Mouse (Mus musculus) ES-E14 (cell line): ENCODE data around the gene Thtpa. TPM values are rescaled to one million over a fixed set of nuclear protein-coding genes. Genes with fewer than 3 reads are reported as not detected.

ENCODE experiments used
- DNase-seq: peaks from one replicate; pipeline ENCODE4 v3.0.0-alpha.2; 2013; ENCODE audit warnings: low read depth, low spot score
- H3K27ac ChIP-seq: 2 replicates; pipeline ENCODE4 v1.5.1; 2012; ENCODE audit warnings: low read depth, mild to moderate bottlenecking, low read length, moderate library complexity, mixed read lengths; ENCODE audit not compliant: poor library complexity, insufficient read depth, severe bottlenecking
- H3K36me3 ChIP-seq: 2 replicates; pipeline ENCODE4 v1.6.1; 2012; ENCODE audit warnings: mild to moderate bottlenecking, low read length, moderate library complexity, mixed read lengths; ENCODE audit not compliant: control insufficient read depth, poor library complexity, insufficient read depth, severe bottlenecking
- H3K4me1 ChIP-seq, 2 experiments: fragments of 150-350 bp in 1 of 2; sonication (generic) in 1 of 2; 2 replicates each; pipeline ENCODE4 v1.6.1; 2012; ENCODE audit warnings: low read length in 2 of 2, mild to moderate bottlenecking in 1 of 2, mixed read lengths in 1 of 2; ENCODE audit not compliant: control insufficient read depth in 2 of 2, insufficient read depth in 2 of 2, poor library complexity in 1 of 2
- H3K4me3 ChIP-seq, 2 experiments: fragments of 150-350 bp in 1 of 2; sonication (generic) in 1 of 2; 2 replicates each; pipeline ENCODE4 v1.5.1; 2012; ENCODE audit warnings: low read length in 2 of 2, low read depth in 1 of 2, mild to moderate bottlenecking in 1 of 2, mixed read lengths in 1 of 2; ENCODE audit not compliant: insufficient read depth in 1 of 2, poor library complexity in 1 of 2, severe bottlenecking in 1 of 2
- H3K9ac ChIP-seq: 2 replicates; pipeline ENCODE4 v1.6.1; 2012; ENCODE audit warnings: low read depth, mild to moderate bottlenecking, low read length, mixed read lengths; ENCODE audit not compliant: poor library complexity, insufficient read depth, severe bottlenecking
- H3K9me3 ChIP-seq: fragments of 150-350 bp; sonication (generic); 2 replicates; pipeline ENCODE4 v1.6.1; 2012; ENCODE audit warnings: low read depth, mild to moderate bottlenecking, low read length; ENCODE audit not compliant: control insufficient read depth, insufficient read depth
- CHD2 ChIP-seq: IDR thresholded peaks from 2 replicates; pipeline ENCODE4 v1.6.1; 2014; ENCODE audit warnings: mild to moderate bottlenecking, low read depth, low read length, inconsistent platforms
- HCFC1 ChIP-seq: IDR thresholded peaks from 2 replicates; pipeline ENCODE4 v1.6.1; 2012; ENCODE audit warnings: low read length, inconsistent platforms, borderline replicate concordance; ENCODE audit not compliant: insufficient read depth
- MAFK ChIP-seq: IDR thresholded peaks from 2 replicates; pipeline ENCODE4 v1.6.1; 2014; ENCODE audit warnings: mild to moderate bottlenecking, low read depth, low read length, inconsistent platforms; ENCODE audit not compliant: insufficient read depth
- ZC3H11A ChIP-seq: IDR thresholded peaks from 2 replicates; pipeline ENCODE4 v1.6.1; 2012; ENCODE audit warnings: low read depth, mild to moderate bottlenecking, inconsistent platforms, low read length, borderline replicate concordance
- ZNF384 ChIP-seq: IDR thresholded peaks from 2 replicates; pipeline ENCODE4 v1.6.1; 2012; ENCODE audit warnings: low read depth, low read length, inconsistent platforms
- in situ Hi-C, 2 experiments: fragments of 600-800 bp; cut with MboI; formaldehyde crosslinking; loops; one replicate each; pipeline ENCODE4 v1.15.1; 2025; ENCODE audit warnings: low sequenced_read_pairs in 2 of 2, inconsistent platforms in 1 of 2; ENCODE audit not compliant: unreplicated experiment in 2 of 2
- total RNA-seq: library from RNA; depleted of rRNA; stranded (reverse); fragments of 300-350 nt; gene quantifications from 2 replicates; pipeline ENCODE4 v1.2.3, GENCODE M21; 2012

Thtpa gene
- total RNA-seq, 1 experiment: 7.9 TPM

DNA sequence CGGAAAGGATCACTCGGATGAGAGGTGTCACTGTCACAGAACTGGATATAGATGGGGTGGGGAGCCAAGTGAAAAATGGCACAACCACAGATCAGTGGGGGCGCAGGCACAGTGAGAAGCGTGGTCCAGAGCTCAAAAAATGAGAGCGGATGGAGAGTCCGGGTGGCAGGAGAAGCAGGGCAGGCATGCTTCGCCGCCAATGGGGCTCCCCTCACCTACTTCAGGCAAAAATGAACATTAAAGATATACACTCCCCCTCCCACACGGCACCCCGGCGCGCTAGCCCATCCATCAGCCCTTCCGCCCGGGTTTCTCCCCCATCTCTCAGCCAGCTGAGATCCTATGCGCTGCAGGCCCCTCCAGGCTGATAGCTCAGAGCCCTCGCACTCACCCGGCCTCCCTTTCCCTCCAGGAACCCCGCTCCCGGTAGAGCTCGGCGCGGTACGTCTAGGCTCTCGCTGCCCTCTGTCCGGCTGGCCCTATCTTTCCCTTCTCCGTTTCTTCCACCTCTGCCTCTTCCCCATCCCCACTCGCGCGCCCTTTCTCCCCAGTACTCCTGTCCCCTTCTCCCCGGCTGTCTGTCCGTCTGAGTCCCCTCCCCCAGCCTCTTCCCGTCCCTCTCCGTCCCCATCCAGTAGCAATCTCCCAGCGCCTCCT, 3.2 kb upstream of the Thtpa start:
- H3K4me1 ChIP-seq: peaks cover 4 to 28% of the 10 kb centered on the region in 2 experiments
- no peaks in the 10 kb centered on the region for H3K36me3 ChIP-seq
- in situ Hi-C loops: no loop called here
- peak overlapping the region; percentile 92 for H3K9ac ChIP-seq
- TF ChIP-seq MAFK (no peak), CHD2 (no peak), ZNF384 (no peak), HCFC1 (no peak), ZC3H11A (no peak)
- H3K27ac ChIP-seq: peak overlapping the region; percentile 65
- no peak for DNase-seq
- H3K9me3 ChIP-seq: no peaks in the 10 kb centered on the region
- H3K4me3 ChIP-seq: peak overlapping the region; percentile 80 to 94

DNA sequence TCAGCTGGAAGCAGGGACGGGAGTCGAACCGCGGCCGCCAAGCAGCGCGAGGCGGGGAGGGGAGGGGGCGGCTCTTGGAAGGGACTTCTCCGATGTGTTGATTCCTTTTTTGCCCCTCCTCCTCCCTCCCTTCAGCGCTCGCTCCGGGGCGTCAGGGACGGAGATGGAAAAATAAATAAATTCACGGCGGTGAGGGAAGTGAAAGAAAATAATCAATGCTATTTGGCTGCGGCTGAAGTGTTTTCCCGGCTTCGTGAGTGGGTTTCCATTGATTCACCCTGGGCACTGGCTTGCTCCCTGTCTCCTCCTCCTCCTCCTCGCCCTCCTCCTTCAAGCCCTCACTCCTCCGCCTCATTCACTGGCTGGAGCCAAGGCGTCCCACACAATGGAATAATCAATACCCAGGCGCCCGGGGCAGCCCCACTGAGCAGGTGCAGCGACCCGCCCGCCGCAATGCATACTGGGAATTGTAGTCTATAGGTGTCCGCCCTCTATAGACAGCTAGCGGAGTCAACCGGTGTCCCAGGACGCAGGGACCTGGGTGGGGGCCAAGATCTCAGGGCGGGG, 2.5 kb upstream of the Thtpa start, which contains the start of gene Zfhx2:
Gene Zfhx2 (minus strand): TSS at position 314 of the 567 bp plus-strand sequence.
- in situ Hi-C loops: no loop called here
- peak; percentile 97 for DNase-seq
- TF ChIP-seq CHD2 (no peak), HCFC1 (peak; percentile 91), ZNF384 (no peak), ZC3H11A (no peak)
- H3K9ac ChIP-seq: peak within 1 kb of the TSS; percentile 92
- peak within 1 kb of the TSS; percentile 80 to 94 for H3K4me3 ChIP-seq
- peaks cover 5 to 25% of the 10 kb centered on the region in 2 experiments for H3K4me1 ChIP-seq
- no peaks in the 10 kb centered on the region for H3K36me3 ChIP-seq
- no peaks in the 10 kb centered on the region for H3K9me3 ChIP-seq
- peak within 1 kb of the TSS; percentile 65 for H3K27ac ChIP-seq

DNA sequence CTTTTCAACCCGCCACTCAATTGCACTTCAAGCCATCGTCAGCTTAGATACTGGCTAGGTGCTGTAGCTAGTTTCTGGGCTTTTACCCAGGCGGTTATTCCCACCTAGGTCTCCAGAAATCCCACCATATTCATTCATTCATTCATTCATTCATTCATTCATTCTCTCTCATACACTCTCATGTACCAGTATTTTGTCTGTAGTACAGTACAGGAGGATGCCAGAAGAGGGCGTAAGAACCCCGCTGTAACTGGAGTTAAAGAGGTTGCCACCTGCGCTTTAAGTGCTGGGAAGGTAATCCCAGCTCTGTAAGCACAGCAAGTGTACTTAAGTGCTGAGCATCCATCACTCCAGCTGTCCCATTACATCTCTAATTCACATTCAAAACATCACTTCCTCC, 657 bp upstream of the Thtpa start:
- Histone ChIP-seq H3K4me1 (peaks cover 7 to 19% of the 10 kb centered on the region in 2 experiments; a peak in 3 of 4 replicates), H3K9ac (no peak overlapping the region), H3K27ac (no peak overlapping the region), H3K9me3 (no peaks in the 10 kb centered on the region), H3K36me3 (0 out of 2 replicates have a peak, but pooled peaks cover 5% of the 10 kb centered on the region), H3K4me3 (peak overlapping the region in 1 of 2 experiments; percentile 99; a peak in 2 of 4 replicates)
- in situ Hi-C loops: no loop called here
- no peak for DNase-seq
- TF ChIP-seq CHD2 (no peak), HCFC1 (peak; percentile 70; the same call in 1 of the 2 replicates)

DNA sequence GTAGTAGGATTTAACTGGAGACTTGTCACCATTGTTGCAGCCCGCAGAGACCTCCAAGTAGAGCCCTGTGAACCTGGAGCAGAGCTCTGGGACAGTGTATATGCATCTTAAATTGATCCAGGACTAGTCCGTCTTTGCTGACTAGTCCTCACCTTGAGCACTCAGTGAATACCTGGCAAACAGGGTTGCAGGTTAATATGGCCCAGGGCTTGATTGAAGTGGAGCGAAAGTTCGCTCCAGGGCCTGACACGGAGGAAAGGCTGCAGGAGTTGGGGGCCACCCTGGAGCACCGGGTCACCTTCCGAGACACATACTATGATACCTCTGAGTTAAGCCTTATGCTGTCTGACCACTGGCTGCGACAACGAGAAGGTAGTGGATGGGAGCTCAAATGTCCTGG, 679 bp downstream of the Thtpa start:
- peak overlapping the region; percentile 26 for H3K27ac ChIP-seq
- TF ChIP-seq ZNF384 (no peak), HCFC1 (no peak), CHD2 (no peak), MAFK (no peak), ZC3H11A (no peak)
- in situ Hi-C loops: loop anchor here in 1 of 2 experiments (5.0 kb wide), 1 partner anchor 68 kb away; no protein-coding TSS in a partner anchor

More for the DNA sequence above, 679 bp downstream of the Thtpa start:
- Histone ChIP-seq H3K9me3 (no peaks in the 10 kb centered on the region), H3K9ac (peak overlapping the region; percentile 83), H3K4me3 (peak overlapping the region; percentile 68 to 99), H3K36me3 (peaks cover 5% of the 10 kb centered on the region; the same call in 1 of the 2 replicates), H3K4me1 (peaks cover 6 to 14% of the 10 kb centered on the region in 2 experiments; a peak in 2 of 4 replicates)
- DNase-seq: no peak
